Mouse (Mus musculus) E14TG2a.4 (cell line): ENCODE results near the gene Fam214a.

Source experiments
- CTCF ChIP-seq: conservative IDR thresholded peaks from 2 replicates; pipeline ENCODE4 v1.5.1; 2014; ENCODE audit warnings: low read length
- NANOG ChIP-seq: IDR thresholded peaks from 2 replicates; pipeline ENCODE4 v1.6.1; 2014; ENCODE audit warnings: borderline replicate concordance, low read length, mixed read lengths

DNA sequence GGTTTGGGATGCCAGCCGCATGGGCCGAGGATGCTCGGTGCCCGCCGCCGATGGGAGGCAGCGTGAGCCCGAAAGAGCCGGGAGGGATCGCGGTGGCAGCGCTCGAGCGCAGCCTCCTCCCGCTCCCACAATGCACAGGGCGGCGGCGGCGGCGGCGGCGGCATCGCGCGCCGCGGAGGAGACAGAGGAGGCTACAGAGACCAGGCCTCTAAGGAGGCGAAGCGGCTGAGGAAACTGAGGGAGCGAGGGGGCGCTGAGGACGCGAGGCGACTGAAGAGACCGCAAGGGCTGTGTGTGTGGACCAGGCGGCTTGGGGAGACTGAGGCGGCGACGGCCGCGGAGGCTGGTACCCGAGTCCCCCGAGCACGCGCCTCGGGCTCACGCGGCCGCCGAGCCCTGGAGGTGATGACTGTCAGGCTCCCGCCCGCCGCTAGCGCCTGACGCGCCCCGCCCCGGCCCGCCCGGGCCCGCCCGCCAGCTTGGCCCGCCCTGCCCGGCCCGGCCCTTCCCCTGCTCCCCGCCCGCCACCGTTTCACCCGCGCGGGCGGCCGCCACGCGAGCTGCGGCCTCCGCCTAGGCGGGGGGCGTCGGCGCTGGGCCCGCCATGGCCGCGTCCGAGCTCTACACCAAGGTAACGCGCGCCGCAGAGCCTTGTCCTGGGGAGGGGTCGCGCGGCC, 118.5 kb downstream of the Fam214a start:
- TF ChIP-seq CTCF (no peak), NANOG (no peak)
